Mouse (Mus musculus) MEL (cell line): ENCODE measurements around the gene Gm10840. TPM values are rescaled to one million over a fixed set of nuclear protein-coding genes. Genes with fewer than 3 reads are reported as not detected.

Experiments used
- DNase-seq: peaks from one replicate; pipeline ENCODE4 v3.0.0; 2011; ENCODE audit warnings: low read depth, low spot score
- H3K27ac ChIP-seq: 2 replicates; pipeline ENCODE4 v1.5.1; 2012; ENCODE audit warnings: low read depth, mild to moderate bottlenecking, control low read depth, low read length, moderate library complexity; ENCODE audit not compliant: control insufficient read depth
- H3K27me3 ChIP-seq, 2 experiments: fragments of 150-350 bp in 1 of 2; sonication (generic) in 1 of 2; 2 replicates each; pipeline ENCODE4 v1.6.1; 2012; ENCODE audit warnings: low read length in 2 of 2, mild to moderate bottlenecking in 2 of 2, improper control_type of control experiment in 1 of 2, moderate library complexity in 1 of 2; ENCODE audit not compliant: insufficient read depth in 2 of 2, control insufficient read depth in 1 of 2
- H3K36me3 ChIP-seq, 2 experiments: 2 replicates each; pipeline ENCODE4 v1.6.1; 2012 to 2014; ENCODE audit warnings: low read length in 2 of 2, improper control_type of control experiment in 1 of 2, inconsistent platforms in 1 of 2, mild to moderate bottlenecking in 1 of 2; ENCODE audit not compliant: insufficient read depth in 2 of 2, control insufficient read depth in 1 of 2
- H3K4me1 ChIP-seq, 2 experiments: fragments of 150-350 bp in 1 of 2; sonication (generic) in 1 of 2; 2 replicates each; pipeline ENCODE4 v1.6.1; 2012; ENCODE audit warnings: low read length in 2 of 2, improper control_type of control experiment in 1 of 2, mild to moderate bottlenecking in 1 of 2; ENCODE audit not compliant: insufficient read depth in 2 of 2, control insufficient read depth in 1 of 2
- H3K4me3 ChIP-seq, 2 experiments: fragments of 150-350 bp in 1 of 2; sonication (generic) in 1 of 2; 2 replicates each; pipeline ENCODE4 v1.5.1; 2012; ENCODE audit warnings: low read depth in 2 of 2, low read length in 2 of 2, mild to moderate bottlenecking in 2 of 2, moderate library complexity in 2 of 2, control low read depth in 1 of 2, improper control_type of control experiment in 1 of 2; ENCODE audit not compliant: control insufficient read depth in 1 of 2, insufficient read depth in 1 of 2
- H3K79me2 ChIP-seq: 2 replicates; pipeline ENCODE4 v1.6.1; 2012; ENCODE audit warnings: mild to moderate bottlenecking, low read length, moderate library complexity; ENCODE audit not compliant: control insufficient read depth, poor library complexity, insufficient read depth
- H3K9ac ChIP-seq: 2 replicates; pipeline ENCODE4 v1.6.1; 2012; ENCODE audit warnings: low read depth, mild to moderate bottlenecking, control low read depth, low read length, moderate library complexity; ENCODE audit not compliant: control insufficient read depth, poor library complexity, severe bottlenecking
- H3K9me3 ChIP-seq: fragments of 150-350 bp; sonication (generic); replicated peaks from 2 replicates; pipeline ENCODE4 v1.6.1; 2012; ENCODE audit warnings: mild to moderate bottlenecking, low read length, improper control_type of control experiment, moderate library complexity; ENCODE audit not compliant: insufficient read depth
- CHD1 ChIP-seq: IDR thresholded peaks from 2 replicates; pipeline ENCODE4 v1.6.1; 2012; ENCODE audit warnings: low read depth, mild to moderate bottlenecking, inconsistent platforms, low read length, improper control_type of control experiment
- CHD2 ChIP-seq: IDR thresholded peaks from 2 replicates; pipeline ENCODE4 v1.6.1; 2011; ENCODE audit warnings: low read length, improper control_type of control experiment
- CTCF ChIP-seq, 3 experiments: IDR thresholded peaks in 2 of 3; conservative IDR thresholded peaks in 1 of 3; 2 replicates each; pipeline ENCODE4 v1.5.1; 2011 to 2012; ENCODE audit warnings: low read length in 3 of 3, low read depth in 2 of 3, mild to moderate bottlenecking in 2 of 3, improper control_type of control experiment in 1 of 3, inconsistent platforms in 1 of 3, mixed read lengths in 1 of 3, moderate library complexity in 1 of 3; ENCODE audit not compliant: control insufficient read depth in 1 of 3, insufficient read depth in 1 of 3, poor library complexity in 1 of 3, severe bottlenecking in 1 of 3
- ELF1 ChIP-seq: IDR thresholded peaks from 2 replicates; pipeline ENCODE4 v1.6.1; 2014; ENCODE audit warnings: low read depth, mild to moderate bottlenecking, inconsistent platforms, low read length, improper control_type of control experiment, moderate library complexity
- EP300 ChIP-seq, 2 experiments: IDR thresholded peaks; 2 replicates each; pipeline ENCODE4 v1.6.1; 2011; ENCODE audit warnings: improper control_type of control experiment in 2 of 2, low read length in 2 of 2, low read depth in 1 of 2, mild to moderate bottlenecking in 1 of 2
- HCFC1 ChIP-seq: IDR thresholded peaks from 2 replicates; pipeline ENCODE4 v1.6.1; 2012; ENCODE audit warnings: low read depth, mild to moderate bottlenecking, inconsistent platforms, low read length, improper control_type of control experiment, moderate library complexity
- KAT2A ChIP-seq: conservative IDR thresholded peaks from 2 replicates; pipeline ENCODE4 v1.6.1; 2012; ENCODE audit warnings: low read depth, low read length, improper control_type of control experiment, inconsistent platforms
- MAZ ChIP-seq: IDR thresholded peaks from 2 replicates; pipeline ENCODE4 v1.6.1; 2012; ENCODE audit warnings: low read depth, mild to moderate bottlenecking, inconsistent platforms, low read length, improper control_type of control experiment
- MEF2A ChIP-seq: IDR thresholded peaks from 2 replicates; pipeline ENCODE4 v1.6.1; 2014; ENCODE audit warnings: low read depth, mild to moderate bottlenecking, inconsistent platforms, low read length, improper control_type of control experiment; ENCODE audit not compliant: poor library complexity, insufficient replicate concordance, severe bottlenecking; ENCODE audit errors: extremely low read depth
- MXI1 ChIP-seq: IDR thresholded peaks from 2 replicates; pipeline ENCODE4 v1.6.1; 2011; ENCODE audit warnings: mild to moderate bottlenecking, low read depth, low read length, improper control_type of control experiment
- MYB ChIP-seq: IDR thresholded peaks from 2 replicates; pipeline ENCODE4 v1.6.1; 2011; ENCODE audit warnings: mild to moderate bottlenecking, low read depth, low read length, improper control_type of control experiment
- MYC ChIP-seq: IDR thresholded peaks from 2 replicates; pipeline ENCODE4 v1.6.1; 2011; ENCODE audit warnings: low read depth, mild to moderate bottlenecking, low read length, improper control_type of control experiment, moderate library complexity
- NELFE ChIP-seq: IDR thresholded peaks from 2 replicates; pipeline ENCODE4 v1.6.1; 2011; ENCODE audit warnings: low read depth, low read length, improper control_type of control experiment
- POLR2AphosphoS2 ChIP-seq: IDR thresholded peaks from 2 replicates; pipeline ENCODE4 v1.6.1; 2011; ENCODE audit warnings: low read length, improper control_type of control experiment
- POLR2AphosphoS5 ChIP-seq: IDR thresholded peaks from 2 replicates; pipeline ENCODE4 v1.6.1; 2012; ENCODE audit warnings: low read depth, borderline replicate concordance, mild to moderate bottlenecking, inconsistent platforms, low read length, moderate library complexity, mixed read lengths
- RAD21 ChIP-seq: IDR thresholded peaks from 2 replicates; pipeline ENCODE4 v1.6.1; 2011; ENCODE audit warnings: mild to moderate bottlenecking, low read depth, low read length, improper control_type of control experiment
- SMC3 ChIP-seq: IDR thresholded peaks from 2 replicates; pipeline ENCODE4 v1.6.1; 2011; ENCODE audit warnings: low read depth, low read length, improper control_type of control experiment
- ZKSCAN1 ChIP-seq: IDR thresholded peaks from 2 replicates; pipeline ENCODE4 v1.6.1; 2012; ENCODE audit warnings: low read depth, mild to moderate bottlenecking, inconsistent platforms, low read length, improper control_type of control experiment, moderate library complexity
- ZMIZ1 ChIP-seq: IDR thresholded peaks from 2 replicates; pipeline ENCODE4 v1.6.1; 2012; ENCODE audit warnings: low read depth, mild to moderate bottlenecking, inconsistent platforms, low read length, improper control_type of control experiment, moderate library complexity
- ZNF384 ChIP-seq: IDR thresholded peaks from 2 replicates; pipeline ENCODE4 v1.6.1; 2012; ENCODE audit warnings: low read depth, mild to moderate bottlenecking, inconsistent platforms, low read length, improper control_type of control experiment
- polyA plus RNA-seq, 2 experiments: library from polyadenylated mRNA; stranded (reverse) in 1 of 2; unstranded in 1 of 2; fragments of >175 nt in 1 of 2; fragments of >200 nt in 1 of 2; gene quantifications; 2 replicates each; pipeline versions ENCODE4 v1.2.1 to v1.2.4; 2012; ENCODE audit warnings: low replicate concordance in 2 of 2, low read depth in 1 of 2; ENCODE audit not compliant: insufficient read length in 2 of 2, insufficient read depth in 1 of 2, missing spikeins in 1 of 2
- total RNA-seq: library from RNA; depleted of rRNA; stranded (reverse); fragments of 300-350 nt; gene quantifications from 2 replicates; pipeline ENCODE4 v1.2.3, GENCODE M21; 2012

The Gm10840 gene
- total and polyA plus RNA-seq, 3 experiments: not detected

DNA sequence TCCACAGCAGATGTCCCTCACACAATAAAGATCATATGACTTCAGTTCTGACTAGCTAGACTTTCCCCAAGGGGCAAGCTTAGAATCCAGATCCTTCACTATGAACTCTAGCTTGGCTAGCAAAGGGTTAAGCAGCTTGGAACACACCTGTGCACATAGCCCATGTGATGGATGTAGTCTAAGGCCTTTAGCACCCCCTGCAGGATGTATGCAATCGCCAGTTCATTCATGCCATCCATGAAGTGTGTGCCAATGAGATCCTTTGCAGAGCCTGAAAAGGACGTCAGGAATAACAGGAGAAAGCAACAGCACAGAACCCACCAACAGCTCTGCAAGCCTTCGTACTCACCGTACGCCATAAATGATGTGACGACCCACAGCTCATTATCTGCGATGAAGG lies 10.2 kb downstream of the Gm10840 start:
- no peak overlapping the region for H3K27ac ChIP-seq
- no peak overlapping the region for H3K9ac ChIP-seq
- H3K36me3 ChIP-seq: peaks cover 0 to 11% of the 10 kb centered on the region in 2 experiments; a peak in 2 of 4 replicates
- TF ChIP-seq ZMIZ1 (no peak), RAD21 (peak; percentile 53), KAT2A (no peak), POLR2AphosphoS5 (no peak), SMC3 (peak; percentile 48), CTCF (IDR thresholded peaks at IDR 0.05 in 2 of 3, conservative IDR thresholded peaks at IDR 0.05 in 1 of 3; ENCODE audit: control insufficient read depth in 1 of 3, insufficient read depth in 1 of 3, low read depth in 2 of 3, low read length in 3 of 3, poor library complexity in 1 of 3, severe bottlenecking in 1 of 3) (peak; percentile 49 to 63 (median 52))
- H3K9me3 ChIP-seq: no peaks in the 10 kb centered on the region
- no peaks in the 10 kb centered on the region for H3K27me3 ChIP-seq
- H3K79me2 ChIP-seq: no peaks in the 10 kb centered on the region
- peaks cover 6 to 14% of the 10 kb centered on the region in 2 experiments; a peak in 3 of 4 replicates for H3K4me1 ChIP-seq
- peak; percentile 50 for DNase-seq
- H3K4me3 ChIP-seq: no peak overlapping the region

DNA sequence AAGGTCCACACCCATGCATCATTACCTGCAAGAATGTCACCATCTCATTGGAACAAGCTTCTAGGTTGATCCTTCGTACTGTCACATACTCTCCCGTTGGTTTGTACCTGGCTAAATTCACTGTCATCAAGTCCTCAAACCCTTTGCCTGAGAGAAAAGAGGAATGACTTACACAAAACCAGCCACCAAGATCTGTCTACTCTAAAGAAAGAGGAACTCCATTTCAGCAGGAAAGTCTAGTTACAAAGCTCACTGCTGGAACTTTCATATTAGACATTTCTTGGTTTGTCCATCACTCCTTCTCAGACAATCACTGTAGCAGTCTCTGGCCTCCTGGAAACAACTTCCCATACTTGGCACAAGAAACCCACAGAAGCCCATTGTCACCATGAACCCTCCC lies 12.6 kb downstream of the Gm10840 start:
- no peaks in the 10 kb centered on the region for H3K27me3 ChIP-seq
- H3K4me3 ChIP-seq: no peak overlapping the region
- DNase-seq: peak; percentile 67
- H3K9me3 ChIP-seq: no peaks in the 10 kb centered on the region
- peaks cover 17 to 33% of the 10 kb centered on the region in 2 experiments for H3K4me1 ChIP-seq
- H3K79me2 ChIP-seq: no peaks in the 10 kb centered on the region
- peaks cover 0 to 33% of the 10 kb centered on the region in 2 experiments; a peak in 3 of 4 replicates for H3K36me3 ChIP-seq
- 0 out of 4 replicates have a peak, but pooled peaks of 1 of the 2 experiments have one; percentile 19 for TF ChIP-seq EP300 (IDR thresholded peaks at IDR 0.05; ENCODE audit: low read depth in 1 of 2, low read length in 2 of 2)
- TF ChIP-seq MYC: 0 out of 2 replicates have a peak, but pooled peaks have one; percentile 13
- 0 out of 2 replicates have a peak, but pooled peaks have one; percentile 8 for TF ChIP-seq MXI1
- TF ChIP-seq CHD1: no peak
- TF ChIP-seq ELF1: no peak
- no peak for TF ChIP-seq NELFE
- TF ChIP-seq CHD2: no peak
- 0 out of 2 replicates have a peak overlapping the region, but pooled peaks have one; percentile 26 for H3K27ac ChIP-seq
- no peak overlapping the region for H3K9ac ChIP-seq

- Histone ChIP-seq H3K27ac (no peak overlapping the region), H3K79me2 (no peaks in the 10 kb centered on the region), H3K27me3 (no peaks in the 10 kb centered on the region), H3K9me3 (no peaks in the 10 kb centered on the region), H3K4me3 (no peak overlapping the region), H3K36me3 (peaks cover 0 to 43% of the 10 kb centered on the region in 2 experiments; a peak in 3 of 4 replicates), H3K4me1 (peaks cover 26 to 41% of the 10 kb centered on the region in 2 experiments), H3K9ac (no peak overlapping the region)
- TF ChIP-seq ZNF384: no peak
- TF ChIP-seq POLR2AphosphoS2: no peak
- TF ChIP-seq MEF2A: no peak
- TF ChIP-seq MYB: no peak
- no peak for TF ChIP-seq ZMIZ1
- TF ChIP-seq HCFC1: no peak
- TF ChIP-seq MAZ: no peak
- no peak for TF ChIP-seq KAT2A
- no peak for TF ChIP-seq CHD1
- TF ChIP-seq ZKSCAN1: no peak
- DNase-seq: no peak
Observed at GRCm38 (mm10) chr11:106174372-106174771, 13.7 kb downstream of the Gm10840 start.
